Mouse (Mus musculus): ENCODE results near the gene Hacd3. TPM values are rescaled to one million over a fixed set of nuclear protein-coding genes. Genes with fewer than 3 reads are reported as not detected.

Hacd3 gene
- polyA plus RNA-seq, 1 experiment from 2014 or later, result 67.4 TPM

DNA sequence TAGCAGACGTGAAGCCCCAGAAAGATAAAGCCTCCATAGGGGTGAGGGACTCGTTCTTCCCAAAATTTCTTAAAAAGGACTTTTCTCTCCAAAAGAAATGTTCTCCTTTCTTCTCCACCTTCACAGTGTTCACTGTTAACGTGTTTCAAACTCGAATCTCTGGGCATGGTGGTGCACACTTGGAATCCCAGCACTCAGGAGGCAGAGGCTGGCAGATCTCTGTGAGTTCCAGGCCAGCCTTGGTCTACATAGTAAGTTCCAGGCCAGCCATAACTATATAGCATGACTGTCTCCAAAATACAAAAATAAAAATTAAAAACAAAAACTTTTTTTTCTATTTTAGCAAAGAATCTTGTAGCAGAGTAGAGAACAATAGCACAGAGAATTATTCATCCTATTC is 1.4 kb downstream of the Hacd3 start:
- no peak overlapping the region for H3K27ac ChIP-seq (ENCODE audit: low read depth, low read length)
- no peak for DNase-seq (ENCODE audit: low spot score)
- no peaks in the 10 kb centered on the region for H3K27me3 ChIP-seq (replicated peaks; ENCODE audit: control insufficient read depth, insufficient read depth, low read length)
- peak overlapping the region; percentile 100 for H3K4me3 ChIP-seq (ENCODE audit: low read depth, low read length)
- 73% methylated on average over 4 of the region's 4 CpGs for WGBS
- H3K9ac ChIP-seq (ENCODE audit: low read length), result peak overlapping the region; percentile 99
- H3K4me1 ChIP-seq (ENCODE audit: control insufficient read depth, insufficient read depth, low read length), result peaks cover 44% of the 10 kb centered on the region
- no peaks in the 10 kb centered on the region for H3K36me3 ChIP-seq (ENCODE audit: control insufficient read depth, insufficient read depth, low read length)
- H3K9me3 ChIP-seq (replicated peaks; ENCODE audit: control insufficient read depth, low read length), result no peaks in the 10 kb centered on the region
- no peak for ATAC-seq
- peak overlapping the region; percentile 63 for H3K4me2 ChIP-seq (ENCODE audit: low read length)

DNA sequence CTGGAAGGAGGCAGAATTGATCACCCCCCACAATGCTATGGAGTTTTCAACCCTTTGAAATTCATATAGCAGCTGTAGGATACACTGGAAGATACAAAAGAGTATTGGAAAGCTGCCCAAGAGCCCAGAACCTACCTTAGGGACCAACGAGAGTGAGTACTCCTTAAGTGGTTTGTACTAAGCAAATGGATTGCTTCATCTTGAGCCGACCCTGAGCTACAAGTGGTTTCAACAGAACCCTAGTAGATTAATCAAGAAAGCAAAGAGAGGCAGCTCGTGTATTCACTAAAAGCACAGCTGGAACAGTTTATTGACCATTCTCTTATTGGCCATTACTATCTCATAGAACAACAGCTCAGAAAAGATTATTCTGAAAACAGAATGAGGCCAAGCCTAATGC is 2.3 kb downstream of the Hacd3 start:
- H3K27me3 ChIP-seq (replicated peaks; ENCODE audit: control insufficient read depth, insufficient read depth, low read length), result no peaks in the 10 kb centered on the region
- no peak overlapping the region for H3K27ac ChIP-seq (ENCODE audit: low read depth, low read length)
- DNase-seq (ENCODE audit: low spot score), result no peak
- WGBS, result 54% methylated on average over 3 of the region's 3 CpGs
- H3K36me3 ChIP-seq (ENCODE audit: control insufficient read depth, insufficient read depth, low read length), result no peaks in the 10 kb centered on the region
- ATAC-seq, result no peak
- no peak overlapping the region for H3K4me3 ChIP-seq (ENCODE audit: low read depth, low read length)
- H3K9ac ChIP-seq (ENCODE audit: low read length), result no peak overlapping the region
- H3K4me2 ChIP-seq (ENCODE audit: low read length), result peak overlapping the region; percentile 63
- H3K4me1 ChIP-seq (ENCODE audit: control insufficient read depth, insufficient read depth, low read length), result peaks cover 44% of the 10 kb centered on the region
- H3K9me3 ChIP-seq (replicated peaks; ENCODE audit: control insufficient read depth, low read length), result no peaks in the 10 kb centered on the region

DNA sequence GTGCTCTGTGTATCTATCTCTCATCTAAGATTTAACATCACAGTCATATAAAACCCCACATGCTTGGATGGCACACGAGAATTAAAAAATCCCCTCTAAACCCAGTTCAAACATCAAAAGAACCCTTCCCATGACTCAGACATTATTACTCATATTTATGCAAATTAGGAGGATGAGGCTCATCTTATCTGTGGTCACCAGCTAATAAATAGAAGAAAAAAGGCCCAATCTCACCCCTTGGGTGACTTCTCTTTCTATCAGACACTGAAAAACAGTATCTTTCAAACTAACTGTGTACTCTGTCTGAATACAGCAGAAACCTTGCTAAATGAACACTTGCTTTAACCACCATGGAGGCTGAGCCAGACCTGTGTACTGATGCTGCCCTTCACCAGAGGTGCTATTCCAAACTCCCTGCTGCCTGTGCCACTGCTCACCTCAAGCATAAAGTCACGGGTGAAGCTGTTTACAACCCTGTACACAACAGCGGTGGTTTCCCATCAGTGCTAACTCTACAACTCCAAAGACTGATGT is 2.8 kb downstream of the Hacd3 start:
- H3K9me3 ChIP-seq (replicated peaks; ENCODE audit: control insufficient read depth, low read length), result no peaks in the 10 kb centered on the region
- no peak overlapping the region; the same call in 1 of the 2 replicates for H3K27ac ChIP-seq (ENCODE audit: low read depth, low read length)
- peak overlapping the region; percentile 17; the same call in 1 of the 2 replicates for H3K9ac ChIP-seq (ENCODE audit: low read length)
- H3K27me3 ChIP-seq (replicated peaks; ENCODE audit: control insufficient read depth, insufficient read depth, low read length), result no peaks in the 10 kb centered on the region
- no peak overlapping the region for H3K4me3 ChIP-seq (ENCODE audit: low read depth, low read length)
- H3K4me1 ChIP-seq (ENCODE audit: control insufficient read depth, insufficient read depth, low read length), result peaks cover 44% of the 10 kb centered on the region
- no peak for DNase-seq (ENCODE audit: low spot score)
- peak overlapping the region; percentile 63 for H3K4me2 ChIP-seq (ENCODE audit: low read length)
- WGBS, result 71% methylated on average over 3 of the region's 3 CpGs
- H3K36me3 ChIP-seq (ENCODE audit: control insufficient read depth, insufficient read depth, low read length), result no peaks in the 10 kb centered on the region
- no peak for ATAC-seq

DNA sequence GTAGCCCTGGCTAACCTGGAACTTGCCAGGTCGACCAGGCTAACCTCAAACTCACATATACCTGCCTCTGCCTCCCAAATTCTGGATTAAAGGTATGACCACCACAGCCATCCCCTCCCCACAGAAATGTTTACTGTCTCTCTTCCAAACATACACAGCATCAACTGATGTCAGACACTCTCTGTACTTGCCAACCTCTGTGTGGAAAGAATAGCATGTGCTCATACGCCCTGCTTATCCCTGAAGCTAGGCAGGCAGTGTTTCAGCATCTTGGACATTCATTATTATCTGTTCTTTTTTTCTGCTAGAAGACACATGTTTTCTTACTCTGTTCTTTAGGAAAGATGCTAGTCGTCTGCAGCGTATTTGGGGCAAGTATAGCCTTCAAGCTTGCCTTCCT is 3.6 kb downstream of the Hacd3 start:
- H3K9me3 ChIP-seq (replicated peaks; ENCODE audit: control insufficient read depth, low read length), result no peaks in the 10 kb centered on the region
- H3K27ac ChIP-seq (ENCODE audit: low read depth, low read length), result no peak overlapping the region
- no peaks in the 10 kb centered on the region for H3K36me3 ChIP-seq (ENCODE audit: control insufficient read depth, insufficient read depth, low read length)
- ATAC-seq (no peak), DNase-seq (ENCODE audit: low spot score) (no peak)
- no peak overlapping the region for H3K4me2 ChIP-seq (ENCODE audit: low read length)
- H3K4me1 ChIP-seq (ENCODE audit: control insufficient read depth, insufficient read depth, low read length), result peaks cover 44% of the 10 kb centered on the region
- no peaks in the 10 kb centered on the region for H3K27me3 ChIP-seq (replicated peaks; ENCODE audit: control insufficient read depth, insufficient read depth, low read length)
- no peak overlapping the region for H3K4me3 ChIP-seq (ENCODE audit: low read depth, low read length)
- 83% methylated on average over 4 of the region's 4 CpGs for WGBS
- H3K9ac ChIP-seq (ENCODE audit: low read length), result no peak overlapping the region; the same call in 1 of the 2 replicates

DNA sequence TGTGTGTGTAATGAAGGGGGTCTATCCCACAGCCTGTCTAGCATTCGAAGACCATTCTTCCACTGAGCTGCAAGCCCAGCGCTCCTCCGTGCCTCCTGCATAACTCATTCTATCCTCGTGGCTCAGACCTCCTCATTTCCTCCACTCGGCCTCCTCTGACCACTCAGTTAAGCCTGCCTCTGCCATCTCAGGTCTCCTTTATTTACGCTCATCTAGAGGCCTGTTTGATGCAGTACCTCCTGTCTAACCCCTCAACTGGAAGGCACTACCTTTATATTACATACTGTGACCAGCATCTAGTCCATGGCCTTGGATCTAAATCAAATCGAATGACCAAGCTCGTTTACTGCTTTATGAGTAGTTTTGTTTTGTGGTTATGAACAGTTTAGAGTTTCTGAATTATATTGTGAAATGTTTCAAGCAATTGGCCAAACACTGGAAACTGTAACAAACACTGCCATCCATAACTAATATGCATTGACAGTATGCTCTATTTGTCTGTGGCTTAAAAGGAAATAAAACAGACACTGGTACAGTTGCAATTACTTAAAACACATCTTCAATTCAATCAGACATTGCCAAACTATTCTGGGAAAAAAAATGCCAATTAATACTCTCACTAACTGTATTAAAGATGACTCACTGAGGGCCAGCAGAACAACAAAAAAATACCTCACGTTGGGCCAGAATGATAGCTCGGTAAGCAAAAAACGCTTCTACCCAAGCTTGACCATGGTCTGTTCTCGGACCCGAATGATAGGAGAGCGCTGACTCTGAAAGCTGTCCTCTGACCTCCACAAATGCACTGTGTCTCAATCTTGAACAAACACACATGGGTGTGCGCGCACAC is 4.3 kb downstream of the Hacd3 start:
- Histone ChIP-seq H3K9ac (ENCODE audit: low read length) (no peak overlapping the region; the same call in 1 of the 2 replicates), H3K9me3 (replicated peaks; ENCODE audit: control insufficient read depth, low read length) (no peaks in the 10 kb centered on the region), H3K27ac (ENCODE audit: low read depth, low read length) (no peak overlapping the region), H3K27me3 (replicated peaks; ENCODE audit: control insufficient read depth, insufficient read depth, low read length) (no peaks in the 10 kb centered on the region), H3K4me2 (ENCODE audit: low read length) (no peak overlapping the region), H3K36me3 (ENCODE audit: control insufficient read depth, insufficient read depth, low read length) (no peaks in the 10 kb centered on the region), H3K4me3 (ENCODE audit: low read depth, low read length) (no peak overlapping the region), H3K4me1 (ENCODE audit: control insufficient read depth, insufficient read depth, low read length) (peaks cover 44% of the 10 kb centered on the region)
- ATAC-seq, result no peak
- 81% methylated on average over 16 of the region's 16 CpGs for WGBS
- DNase-seq (ENCODE audit: low spot score), result no peak

DNA sequence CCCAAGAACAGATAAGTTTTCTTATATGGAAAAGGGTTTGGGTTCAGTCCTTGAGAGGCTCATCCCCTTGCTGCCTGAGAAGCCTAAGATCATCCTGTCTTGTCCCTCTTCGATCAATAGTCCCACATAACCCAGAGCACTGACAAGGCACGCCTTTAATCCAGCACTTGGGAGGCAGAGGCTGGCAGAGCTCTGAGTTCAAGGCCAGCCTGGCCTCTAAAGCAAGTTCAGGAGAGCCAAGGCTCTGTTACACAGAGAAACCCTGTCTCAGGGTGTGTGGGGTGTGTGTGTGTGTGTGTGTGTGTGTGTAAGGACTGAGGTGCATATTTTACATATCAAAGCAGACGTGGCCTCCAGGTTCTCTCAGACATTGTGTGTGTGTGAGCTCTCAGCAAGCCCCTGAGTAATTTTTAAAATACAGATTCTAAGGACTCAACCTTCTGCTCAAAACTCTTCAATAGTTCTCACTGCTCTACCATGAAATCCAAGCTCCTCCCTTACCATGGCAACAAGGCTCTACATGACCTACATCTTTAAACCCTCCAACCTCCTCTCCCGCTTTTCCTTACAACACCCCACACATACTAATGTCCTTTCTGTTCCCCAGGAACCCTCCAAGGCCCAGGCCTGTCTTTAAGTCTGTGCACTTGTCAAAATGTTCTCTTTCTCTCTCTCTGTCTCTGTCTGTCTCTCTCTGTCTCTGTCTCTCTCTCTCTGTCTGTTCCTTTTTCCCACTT is 5.1 kb downstream of the Hacd3 start:
- ATAC-seq, result no peak
- H3K9me3 ChIP-seq (replicated peaks; ENCODE audit: control insufficient read depth, low read length), result no peaks in the 10 kb centered on the region
- no peaks in the 10 kb centered on the region for H3K36me3 ChIP-seq (ENCODE audit: control insufficient read depth, insufficient read depth, low read length)
- H3K4me1 ChIP-seq (ENCODE audit: control insufficient read depth, insufficient read depth, low read length), result peaks cover 41% of the 10 kb centered on the region
- no peak overlapping the region for H3K4me2 ChIP-seq (ENCODE audit: low read length)
- no peak overlapping the region for H3K9ac ChIP-seq (ENCODE audit: low read length)
- WGBS, result 63% methylated on average over 4 of the region's 4 CpGs
- 0 out of 2 replicates have a peak overlapping the region, but pooled peaks have one; percentile 9 for H3K27ac ChIP-seq (ENCODE audit: low read depth, low read length)
- no peaks in the 10 kb centered on the region for H3K27me3 ChIP-seq (replicated peaks; ENCODE audit: control insufficient read depth, insufficient read depth, low read length)
- peak; percentile 24 for DNase-seq (ENCODE audit: low spot score)
- H3K4me3 ChIP-seq (ENCODE audit: low read depth, low read length), result no peak overlapping the region

DNA sequence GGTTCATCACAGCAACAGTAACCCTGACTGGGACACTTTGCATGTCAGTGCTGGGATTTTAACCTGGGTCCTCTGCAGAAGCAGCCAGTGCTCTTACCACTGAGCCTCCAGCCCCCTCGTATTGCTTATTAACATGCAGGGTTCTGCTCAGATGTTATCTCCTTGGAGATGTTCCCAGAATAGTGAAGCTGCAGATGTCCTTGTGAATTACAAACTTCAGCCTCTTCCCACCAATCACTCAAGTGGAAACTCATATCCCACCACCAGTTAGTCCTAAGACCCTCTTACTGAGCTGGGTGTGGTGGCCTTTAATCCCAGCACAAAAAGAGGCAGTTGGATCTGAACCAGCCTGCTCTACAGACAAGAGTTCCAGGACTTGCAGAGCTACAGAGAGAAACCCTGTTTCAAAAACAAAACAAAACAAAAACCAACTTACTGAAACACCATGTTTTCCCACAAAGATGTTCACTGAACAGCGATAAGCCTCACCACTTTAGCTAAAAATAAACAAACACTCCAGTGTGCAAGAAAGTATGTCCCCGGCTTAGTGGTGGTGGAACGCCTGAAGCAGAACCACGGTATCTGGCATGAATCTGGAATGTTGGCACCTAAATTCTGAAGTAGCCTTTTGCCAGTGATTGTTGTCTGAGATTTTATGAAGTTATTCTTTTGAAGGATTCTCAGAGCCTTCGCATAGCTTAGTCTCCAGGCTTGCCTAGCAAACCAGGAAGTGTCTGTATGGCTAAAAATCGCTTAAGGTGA is 5.9 kb downstream of the Hacd3 start:
- Histone ChIP-seq H3K27me3 (replicated peaks; ENCODE audit: control insufficient read depth, insufficient read depth, low read length) (no peaks in the 10 kb centered on the region), H3K4me1 (ENCODE audit: control insufficient read depth, insufficient read depth, low read length) (peaks cover 41% of the 10 kb centered on the region), H3K9me3 (replicated peaks; ENCODE audit: control insufficient read depth, low read length) (no peaks in the 10 kb centered on the region), H3K36me3 (ENCODE audit: control insufficient read depth, insufficient read depth, low read length) (peaks cover 2% of the 10 kb centered on the region), H3K4me2 (ENCODE audit: low read length) (no peak overlapping the region), H3K9ac (ENCODE audit: low read length) (no peak overlapping the region), H3K27ac (ENCODE audit: low read depth, low read length) (0 out of 2 replicates have a peak overlapping the region, but pooled peaks have one; percentile 9), H3K4me3 (ENCODE audit: low read depth, low read length) (no peak overlapping the region)
- ATAC-seq (no peak), DNase-seq (ENCODE audit: low spot score) (peak; percentile 7)
- WGBS, result 80% methylated on average over 7 of the region's 7 CpGs

DNA sequence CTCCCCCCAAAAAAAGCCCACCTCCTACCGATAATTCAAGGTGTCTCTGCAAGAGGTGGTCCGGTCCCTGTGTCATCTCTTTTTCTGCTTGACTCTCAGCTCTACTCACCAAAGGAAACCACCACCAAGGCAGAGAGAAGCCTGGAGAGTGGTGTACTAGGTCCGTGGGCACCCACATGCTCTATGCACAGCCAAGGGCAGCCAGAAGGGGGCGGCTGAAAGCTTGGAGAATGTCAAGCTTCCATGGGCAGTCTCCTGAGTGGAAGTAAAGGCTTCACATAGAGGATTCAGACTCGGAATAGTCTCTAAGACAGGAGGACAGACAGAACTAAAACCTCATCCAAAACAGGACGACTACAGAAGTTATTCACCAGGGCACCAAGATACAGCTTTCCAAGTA is 10.2 kb downstream of the Hacd3 start:
- WGBS, result 55% methylated on average over 6 of the region's 6 CpGs
- Histone ChIP-seq H3K36me3 (ENCODE audit: control insufficient read depth, insufficient read depth, low read length) (peaks cover 22% of the 10 kb centered on the region), H3K9me3 (replicated peaks; ENCODE audit: control insufficient read depth, low read length) (no peaks in the 10 kb centered on the region), H3K27ac (ENCODE audit: low read depth, low read length) (no peak overlapping the region), H3K9ac (ENCODE audit: low read length) (no peak overlapping the region), H3K4me2 (ENCODE audit: low read length) (no peak overlapping the region), H3K27me3 (replicated peaks; ENCODE audit: control insufficient read depth, insufficient read depth, low read length) (no peaks in the 10 kb centered on the region), H3K4me3 (ENCODE audit: low read depth, low read length) (no peak overlapping the region), H3K4me1 (ENCODE audit: control insufficient read depth, insufficient read depth, low read length) (peaks cover 7% of the 10 kb centered on the region; the same call in 1 of the 2 replicates)
- ATAC-seq (no peak), DNase-seq (ENCODE audit: low spot score) (no peak)
